Mouse (Mus musculus) T-helper 1 cell (primary cell): ENCODE data around the gene Qtrt1.

Experiments used
- in situ Hi-C: fragments of 300-600 bp; cut with MboI, MseI; formaldehyde crosslinking; loops from one replicate; pipeline ENCODE4 v1.15.1; 2025; ENCODE audit warnings: high pct_unique_total_duplicates

The Qtrt1 gene

DNA sequence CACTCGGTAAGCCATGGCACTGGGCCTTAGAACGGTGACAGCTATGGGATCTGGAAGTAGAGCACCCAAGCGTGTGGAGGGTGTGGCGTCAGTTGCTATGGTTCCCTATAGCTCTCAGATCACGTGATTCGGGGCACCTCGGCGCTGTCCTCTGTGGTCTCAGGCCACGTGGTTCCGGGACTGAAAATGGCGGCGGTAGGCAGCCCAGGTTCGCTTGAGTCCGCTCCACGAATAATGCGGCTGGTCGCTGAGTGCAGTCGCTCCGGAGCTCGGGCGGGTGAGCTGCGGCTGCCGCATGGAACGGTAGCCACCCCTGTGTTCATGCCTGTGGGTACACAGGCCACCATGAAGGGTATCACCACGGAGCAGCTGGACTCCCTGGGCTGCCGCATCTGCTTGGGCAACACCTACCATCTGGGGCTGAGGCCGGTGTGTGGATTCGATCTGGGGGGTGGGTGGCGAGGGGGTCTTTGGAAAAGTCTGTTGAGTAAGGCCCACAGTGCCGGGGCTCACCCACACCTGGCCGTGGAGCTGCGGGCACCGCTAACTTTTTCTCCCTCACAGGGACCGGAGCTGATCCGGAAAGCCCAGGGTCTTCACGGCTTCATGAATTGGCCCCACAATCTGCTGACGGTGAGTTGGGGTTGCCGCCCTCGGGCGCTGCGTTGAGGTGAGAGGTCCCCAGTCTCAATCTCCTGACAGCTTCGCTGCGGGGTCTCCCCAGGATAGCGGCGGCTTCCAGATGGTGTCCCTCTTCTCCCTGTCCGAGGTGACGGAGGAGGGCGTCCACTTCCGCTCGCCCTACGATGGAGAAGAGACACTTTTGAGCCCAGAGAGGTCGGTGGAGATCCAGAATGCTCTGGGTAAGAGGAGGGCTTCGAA, at the start of gene Qtrt1:
TSS of gene Qtrt1 (plus strand) at position 169 of the 882 bp plus-strand sequence.
- in situ Hi-C loops = no loop called here

DNA sequence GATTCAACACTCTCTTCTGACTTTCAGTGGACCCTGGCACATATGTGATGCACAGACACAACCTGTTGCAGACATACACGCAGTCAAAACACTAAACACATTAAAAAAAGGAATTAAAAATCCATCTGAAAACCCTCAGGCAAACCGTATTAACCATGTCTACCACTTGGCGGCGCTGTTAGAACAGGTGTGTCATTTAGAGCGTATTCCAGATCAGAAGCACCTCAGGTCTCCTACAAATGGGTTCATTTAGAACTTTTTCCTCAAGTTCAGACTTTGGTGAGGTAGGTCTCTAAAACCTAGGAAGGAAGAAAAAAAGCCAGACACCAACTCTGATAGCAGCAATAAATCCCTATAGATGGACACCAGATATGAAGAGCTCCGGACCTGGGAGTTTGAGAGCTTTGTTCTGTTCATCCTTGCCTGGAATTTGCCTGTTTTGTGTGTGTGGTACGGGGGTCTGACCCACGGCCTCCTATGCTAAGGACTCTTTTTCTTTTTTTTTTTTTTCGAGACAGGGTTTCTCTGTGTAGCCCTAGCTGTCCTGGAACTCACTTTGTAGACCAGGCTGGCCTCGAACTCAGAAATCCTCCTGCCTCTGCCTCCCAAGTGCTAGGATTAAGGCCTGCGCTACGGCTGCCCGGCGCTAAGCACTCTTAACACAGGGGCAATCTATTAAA, 45.0 kb upstream of the Qtrt1 start:
- in situ Hi-C loops = loop anchor here (5.0 kb wide), 1 partner anchor 61 kb away; no protein-coding TSS in a partner anchor

DNA sequence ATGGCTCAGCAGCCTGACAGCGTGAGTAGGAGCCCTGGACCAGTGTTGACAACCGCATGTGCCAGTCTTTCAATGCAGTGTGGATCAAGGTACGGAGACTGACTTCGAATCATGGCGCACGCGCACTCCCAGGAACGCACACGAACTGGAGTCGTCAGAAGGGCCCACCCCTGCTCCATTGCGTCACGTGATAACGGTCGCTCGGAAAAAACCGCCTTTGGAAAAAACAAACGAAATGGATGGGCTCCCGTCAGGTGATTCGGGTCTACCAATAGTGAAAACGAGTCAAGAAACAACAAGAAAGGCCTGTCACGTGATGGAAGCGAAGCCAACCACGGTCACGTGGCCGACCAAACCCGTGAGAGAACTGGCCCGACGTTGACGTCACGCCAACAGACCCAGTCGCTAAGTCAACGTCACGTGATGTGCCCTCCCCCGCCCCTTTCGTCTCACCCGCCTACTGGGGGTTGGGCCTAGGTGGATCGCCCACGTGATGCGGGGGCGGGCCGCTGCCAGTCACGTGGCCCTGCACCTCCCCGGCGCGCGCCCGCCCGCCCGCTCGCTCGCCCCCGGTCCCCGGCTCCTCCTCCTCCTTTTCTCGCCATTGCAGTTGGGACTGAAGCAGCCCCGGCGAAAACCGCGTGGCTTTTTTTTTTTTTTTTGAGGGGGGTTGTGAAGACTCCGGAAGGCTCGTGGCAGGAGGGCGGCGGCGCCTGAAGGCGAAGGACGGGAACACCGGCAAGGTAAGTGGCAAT, 44.1 kb upstream of the Qtrt1 start, which contains the start of gene Ilf3:
TSS of gene Ilf3 (plus strand) at position 515 of the 755 bp plus-strand sequence.
- in situ Hi-C loops = loop anchor here (5.0 kb wide), 1 partner anchor 60 kb away; no protein-coding TSS in a partner anchor

DNA sequence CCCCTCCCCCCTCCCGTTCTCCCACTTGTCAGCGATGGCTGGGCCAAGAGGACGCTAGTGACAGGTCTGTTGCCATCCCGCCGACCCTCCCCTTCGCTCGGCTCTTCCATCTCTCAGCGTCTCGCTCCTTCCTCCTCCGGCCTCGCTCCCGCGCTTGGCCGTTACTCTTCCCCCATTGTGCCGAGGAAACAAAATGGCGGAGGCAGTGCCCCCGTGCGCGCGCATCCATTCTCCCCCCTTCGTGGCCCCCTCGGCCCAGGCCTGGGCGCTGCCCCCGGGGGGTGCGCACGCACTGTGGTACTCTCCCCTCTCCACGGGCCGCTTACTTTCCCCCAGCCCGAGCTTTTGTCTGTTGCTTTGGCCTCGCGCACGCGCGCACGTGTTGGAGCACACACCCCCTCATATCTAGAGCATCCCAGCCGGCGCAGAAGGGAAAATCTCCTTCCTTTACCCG, 43.5 kb upstream of the Qtrt1 start:
- in situ Hi-C loops = loop anchor here (5.0 kb wide), 1 partner anchor 59 kb away; no protein-coding TSS in a partner anchor

DNA sequence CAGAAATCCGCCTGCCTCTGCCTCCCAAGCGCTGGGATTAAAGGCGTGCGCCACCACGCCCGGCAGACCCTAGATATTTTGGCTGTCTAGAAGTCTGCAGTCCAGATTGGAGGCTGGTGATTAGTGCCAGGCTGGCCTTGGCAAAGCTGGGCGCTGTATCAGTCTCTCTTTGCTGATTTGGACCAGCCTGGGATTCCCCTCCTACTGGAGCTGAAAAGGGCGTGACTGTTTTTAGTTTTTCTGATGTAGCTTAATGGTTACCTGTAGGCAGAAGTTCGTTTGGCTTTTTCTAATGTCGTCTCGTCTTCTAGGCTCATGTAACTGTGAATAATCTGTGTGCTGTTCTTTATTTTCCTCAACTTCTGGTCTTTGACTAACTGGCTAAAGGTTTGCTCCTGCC, 42.6 kb upstream of the Qtrt1 start:
- in situ Hi-C loops = loop anchor here (5.0 kb wide), 1 partner anchor 58 kb away; no protein-coding TSS in a partner anchor

DNA sequence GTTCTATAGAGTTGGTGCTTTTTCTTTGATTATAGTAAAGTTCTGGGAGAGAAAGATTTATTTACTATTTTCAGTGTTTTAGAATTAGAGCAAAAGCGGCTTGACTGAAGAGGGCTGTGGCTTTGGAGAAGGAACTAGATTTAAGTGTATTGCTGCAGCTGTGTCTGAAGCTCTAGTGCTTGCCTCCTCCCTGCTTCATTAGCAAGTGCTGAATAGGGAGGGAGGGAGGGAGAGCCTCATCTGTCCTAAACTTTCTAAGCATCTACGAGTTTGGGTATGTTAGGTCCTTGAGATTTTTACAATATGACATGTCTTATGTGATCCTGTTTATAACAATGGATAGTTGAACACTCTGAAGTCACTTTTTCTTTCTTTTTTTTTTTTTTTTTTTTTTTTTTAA, 40.8 kb upstream of the Qtrt1 start:
- in situ Hi-C loops = loop anchor here (5.0 kb wide), 1 partner anchor 36 kb away; no protein-coding TSS in a partner anchor

DNA sequence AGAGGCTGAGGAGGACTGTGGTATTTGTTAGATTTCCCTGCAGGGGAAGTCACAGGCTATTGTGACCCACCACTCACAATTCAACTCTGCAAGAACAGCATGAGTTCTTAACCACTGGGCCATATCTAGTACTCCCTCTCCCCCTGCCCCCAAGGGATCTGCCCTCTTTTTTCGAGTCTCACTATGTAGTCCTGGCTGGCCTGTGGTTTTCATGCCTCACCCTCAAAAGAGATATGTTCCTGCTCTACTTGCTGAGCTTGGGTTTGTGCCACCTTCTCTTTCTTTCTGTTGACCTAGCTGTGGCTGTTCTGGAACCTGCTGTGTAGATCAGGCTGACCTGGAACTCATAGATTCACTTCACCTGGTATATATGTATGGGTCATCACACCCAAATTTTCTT, 39.1 kb upstream of the Qtrt1 start:
- in situ Hi-C loops = loop anchor here (5.0 kb wide), 1 partner anchor 35 kb away; no protein-coding TSS in a partner anchor

DNA sequence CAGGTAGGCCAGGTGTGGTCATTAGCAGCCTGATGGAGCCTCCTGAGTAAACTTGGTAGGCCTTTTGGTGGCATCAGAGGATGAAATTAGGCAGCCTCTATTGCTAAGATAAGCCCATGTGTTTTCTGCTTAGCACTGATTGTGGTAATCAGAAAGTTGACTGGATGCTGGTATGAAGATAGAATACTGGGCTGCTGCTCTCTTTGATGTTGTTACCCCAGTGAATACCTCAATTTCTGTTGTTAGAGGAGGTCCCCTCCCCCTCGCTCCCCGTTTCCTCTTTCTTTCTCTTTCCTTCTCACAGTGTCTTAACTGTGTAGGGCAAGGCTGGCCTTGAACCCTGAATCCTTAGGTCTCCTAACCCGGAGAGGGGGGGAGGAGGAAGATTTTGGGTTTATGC, 32.4 kb upstream of the Qtrt1 start:
- in situ Hi-C loops = no loop called here

DNA sequence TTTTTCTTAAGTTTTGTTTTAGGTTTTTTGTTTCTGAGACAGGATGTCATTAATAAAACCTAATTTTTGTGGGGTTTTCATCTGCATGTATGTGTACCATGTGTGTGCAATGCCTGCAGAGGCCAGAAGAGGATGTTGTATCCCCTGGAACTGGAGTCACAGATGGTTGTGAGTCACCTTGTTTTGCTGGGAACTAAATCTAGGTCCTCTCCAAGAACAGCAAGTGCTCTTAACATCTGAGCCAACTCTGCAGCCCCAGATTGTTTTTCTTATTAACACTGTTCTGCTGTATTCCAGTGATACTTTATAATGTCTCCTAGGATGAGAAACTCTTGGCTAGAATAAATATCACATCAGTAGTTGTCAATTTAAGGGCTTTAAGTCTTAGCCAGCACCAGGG, 30.8 kb upstream of the Qtrt1 start:
- in situ Hi-C loops = no loop called here

DNA sequence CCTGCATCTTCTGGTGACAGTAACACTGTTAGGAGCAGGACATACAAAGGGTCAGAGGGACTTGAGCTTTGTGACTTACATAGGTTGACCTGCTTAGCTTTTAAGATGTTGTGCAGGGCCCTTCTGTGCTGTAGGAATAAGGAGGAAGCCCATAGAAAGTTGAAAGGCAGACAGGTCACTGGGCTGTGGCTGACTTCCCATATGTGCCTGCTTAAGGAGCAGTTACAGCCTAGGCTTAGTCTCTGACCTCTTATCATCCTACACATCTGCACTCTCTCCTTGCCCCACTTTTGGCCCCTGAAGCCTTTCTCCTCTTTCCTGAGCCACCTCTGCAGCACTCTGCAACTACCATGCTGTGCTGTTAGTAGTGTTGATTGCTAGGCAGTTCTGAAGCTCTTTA, 27.7 kb upstream of the Qtrt1 start:
- in situ Hi-C loops = no loop called here

DNA sequence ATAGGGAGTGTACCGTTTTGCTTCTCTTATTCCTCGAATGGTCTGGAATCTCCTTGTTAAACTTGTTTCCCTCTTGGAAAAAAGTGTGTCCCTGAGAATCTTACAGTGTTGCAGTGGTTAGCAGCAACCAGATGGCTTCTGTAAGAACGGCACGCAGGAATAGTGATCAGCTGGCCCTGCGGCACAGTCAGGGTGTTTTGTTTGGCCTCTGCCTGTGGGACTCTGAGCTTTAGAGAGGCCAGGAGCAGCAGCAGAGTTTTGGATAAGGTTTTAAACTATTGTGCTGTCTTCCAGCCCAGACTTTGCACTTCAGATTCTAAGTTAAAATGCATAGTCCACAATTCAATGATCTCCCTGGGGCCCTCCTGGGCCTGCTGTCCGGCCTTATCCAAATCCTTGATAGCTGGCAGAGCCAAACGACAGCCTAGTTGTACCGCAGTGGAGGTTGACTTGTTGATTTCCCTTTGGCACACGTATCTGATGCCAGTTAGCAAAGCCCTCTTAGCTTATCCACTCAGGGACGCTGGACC, 18.9 kb upstream of the Qtrt1 start:
- in situ Hi-C loops = no loop called here

DNA sequence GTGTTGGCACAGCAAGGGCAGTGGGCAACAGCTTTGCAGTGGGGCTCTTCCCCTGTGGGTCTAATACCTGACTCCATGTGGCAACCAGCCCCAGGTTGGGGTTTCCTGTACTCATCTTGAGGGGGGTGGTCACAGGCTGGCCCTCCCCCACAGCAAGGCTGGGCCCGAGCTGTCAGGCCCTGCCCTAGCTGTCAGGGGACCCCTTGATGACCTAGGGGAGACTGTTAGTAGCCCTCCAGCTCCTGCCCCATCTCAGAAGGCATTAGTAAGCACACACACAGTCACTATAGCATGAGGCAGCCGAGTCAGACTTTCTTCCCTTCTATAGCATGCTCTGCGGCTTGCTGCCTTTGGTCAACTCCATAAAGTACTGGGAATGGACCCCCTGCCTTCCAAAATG, 15.9 kb upstream of the Qtrt1 start:
- in situ Hi-C loops = no loop called here

DNA sequence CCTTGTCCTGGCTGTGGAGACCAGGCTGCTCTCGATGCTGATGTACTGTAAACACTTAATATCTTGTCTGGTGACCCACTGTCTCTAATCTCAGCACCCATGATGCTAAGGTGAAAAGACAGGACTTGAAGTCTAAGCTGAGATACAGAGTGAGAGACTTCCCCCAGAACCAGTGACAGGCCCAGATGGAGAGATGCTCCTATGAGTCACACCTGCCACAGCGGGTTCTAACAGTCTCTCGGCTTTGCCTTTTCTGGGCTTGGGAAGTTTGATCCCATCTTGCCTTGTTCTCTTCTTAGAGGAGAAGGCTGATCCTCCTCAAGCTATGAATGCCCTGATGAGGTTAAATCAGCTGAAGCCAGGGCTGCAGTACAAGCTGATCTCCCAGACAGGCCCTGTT, 14.5 kb upstream of the Qtrt1 start:
- in situ Hi-C loops = no loop called here

DNA sequence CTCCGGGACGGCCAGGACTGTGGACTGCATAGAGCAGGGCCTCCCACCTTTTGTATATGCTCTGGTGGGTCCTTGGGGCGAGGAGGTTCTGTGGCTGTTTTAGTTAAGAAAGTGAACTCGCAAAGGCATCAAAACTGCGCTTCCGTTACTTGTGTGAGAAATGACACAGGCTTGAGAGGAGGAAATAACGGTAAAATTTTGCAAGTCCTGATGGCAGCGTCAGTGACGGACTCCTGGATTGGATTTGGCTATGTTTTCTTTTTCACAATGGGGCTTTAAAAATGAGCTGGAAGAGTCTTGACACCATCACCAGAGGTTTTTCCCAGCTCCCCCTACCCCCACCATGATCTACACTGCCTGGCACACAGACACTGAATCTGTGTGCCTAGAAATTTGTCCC, 10.6 kb upstream of the Qtrt1 start:
- in situ Hi-C loops = no loop called here

DNA sequence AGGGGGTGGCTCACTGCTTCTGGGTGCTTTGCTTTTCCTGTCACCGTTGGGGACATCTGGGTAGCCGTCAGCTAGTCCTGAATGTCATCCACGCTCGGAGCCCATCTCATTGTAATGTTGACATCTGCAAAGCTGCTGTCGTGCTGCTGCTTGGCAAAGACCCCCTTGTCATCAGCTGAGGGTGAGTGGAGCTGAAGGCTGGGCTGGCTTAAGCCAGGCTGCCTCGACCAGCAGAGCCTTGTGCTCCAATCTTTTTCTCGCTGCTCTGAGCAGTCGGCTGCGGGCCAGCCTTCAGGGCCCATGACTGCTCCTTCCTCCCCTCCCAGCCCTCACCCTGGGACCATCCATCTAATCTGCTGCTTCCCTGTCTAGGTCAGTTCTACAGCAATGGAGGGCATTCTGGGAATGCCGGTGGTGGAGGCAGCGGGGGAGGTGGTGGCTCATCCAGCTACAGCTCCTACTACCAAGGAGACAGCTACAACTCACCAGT, 8.8 kb upstream of the Qtrt1 start:
- in situ Hi-C loops = no loop called here

DNA sequence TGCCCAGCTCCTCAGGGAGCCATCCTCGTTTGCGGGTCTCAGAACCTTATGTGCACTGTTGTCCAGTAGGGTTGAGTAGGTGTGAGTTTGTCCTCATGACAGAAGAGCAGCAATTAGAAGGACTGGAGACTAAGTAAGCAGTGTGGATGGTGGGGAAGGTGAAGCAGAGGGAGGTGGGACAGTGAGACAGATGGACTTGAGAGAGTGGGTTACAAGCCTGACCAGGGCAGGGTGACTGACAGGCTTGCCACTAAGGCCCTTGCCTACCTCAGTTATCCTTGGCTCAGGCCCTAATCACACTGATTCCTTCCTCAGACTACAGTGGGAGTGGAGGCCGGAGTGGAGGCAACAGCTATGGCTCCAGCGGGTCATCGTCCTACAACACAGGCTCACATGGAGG, 7.9 kb upstream of the Qtrt1 start:
- in situ Hi-C loops = no loop called here

DNA sequence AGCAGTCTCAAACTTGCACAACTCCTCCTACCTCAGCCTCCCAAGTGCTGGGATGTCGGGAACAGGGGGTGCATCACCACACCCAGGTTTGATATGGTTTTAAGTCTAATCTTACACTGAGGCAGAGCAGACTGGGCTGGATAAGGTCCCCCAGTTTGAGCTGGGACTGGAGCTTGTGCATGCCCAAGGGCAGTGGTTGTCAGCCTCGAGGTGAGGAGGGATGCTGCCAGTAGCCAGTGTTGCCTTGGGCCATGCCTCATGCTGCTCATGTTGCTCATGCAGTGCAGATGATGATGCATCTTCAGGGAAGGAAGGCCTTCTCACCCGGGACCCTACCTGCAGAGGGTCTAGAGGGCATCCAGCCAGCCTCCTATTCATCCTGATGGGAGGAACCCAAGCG, 6.1 kb upstream of the Qtrt1 start:
- in situ Hi-C loops = loop anchor here (5.0 kb wide), 1 partner anchor 33 kb away; no protein-coding TSS in a partner anchor

DNA sequence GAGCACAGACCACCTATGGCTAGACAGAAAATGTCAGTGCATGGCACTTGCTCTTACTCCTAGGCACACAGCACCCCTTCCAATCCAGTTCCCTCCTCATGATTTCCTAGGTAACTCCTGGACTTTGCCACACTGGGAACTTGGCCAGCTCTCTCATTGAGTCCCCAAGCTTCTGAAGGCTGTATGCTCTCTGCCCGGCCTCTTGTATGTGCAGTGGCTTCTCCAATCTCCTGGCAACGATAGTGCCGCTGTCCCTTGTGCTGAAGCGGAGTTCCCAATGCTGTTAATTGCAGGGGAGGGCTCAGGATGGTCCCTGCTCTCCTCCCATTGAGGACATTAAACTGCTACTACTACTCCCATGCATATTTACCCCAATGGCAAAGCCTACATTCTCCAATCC, 3.7 kb upstream of the Qtrt1 start:
- in situ Hi-C loops = loop anchor here (5.0 kb wide), 1 partner anchor 36 kb away; no protein-coding TSS in a partner anchor

DNA sequence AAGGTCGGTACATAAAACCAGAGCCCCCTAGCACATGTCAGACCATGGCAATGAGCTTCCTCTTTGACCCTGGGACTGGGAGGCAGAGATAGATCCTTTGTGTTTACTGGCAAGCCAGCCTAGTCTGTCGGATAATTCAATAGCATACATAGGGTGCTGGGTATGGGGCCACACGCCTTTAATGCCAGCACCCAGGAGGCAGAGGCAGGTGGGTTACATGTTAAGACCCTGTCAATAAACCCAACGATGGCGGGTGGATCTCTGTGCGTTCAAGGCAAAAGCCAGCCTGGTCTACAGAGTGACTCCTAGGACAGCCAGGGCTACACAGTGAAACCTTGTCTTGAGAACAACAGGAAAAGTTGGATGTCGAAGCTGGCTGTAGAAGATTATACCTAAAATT, 3.0 kb upstream of the Qtrt1 start:
- in situ Hi-C loops = loop anchor here (5.0 kb wide), 1 partner anchor 36 kb away; no protein-coding TSS in a partner anchor

DNA sequence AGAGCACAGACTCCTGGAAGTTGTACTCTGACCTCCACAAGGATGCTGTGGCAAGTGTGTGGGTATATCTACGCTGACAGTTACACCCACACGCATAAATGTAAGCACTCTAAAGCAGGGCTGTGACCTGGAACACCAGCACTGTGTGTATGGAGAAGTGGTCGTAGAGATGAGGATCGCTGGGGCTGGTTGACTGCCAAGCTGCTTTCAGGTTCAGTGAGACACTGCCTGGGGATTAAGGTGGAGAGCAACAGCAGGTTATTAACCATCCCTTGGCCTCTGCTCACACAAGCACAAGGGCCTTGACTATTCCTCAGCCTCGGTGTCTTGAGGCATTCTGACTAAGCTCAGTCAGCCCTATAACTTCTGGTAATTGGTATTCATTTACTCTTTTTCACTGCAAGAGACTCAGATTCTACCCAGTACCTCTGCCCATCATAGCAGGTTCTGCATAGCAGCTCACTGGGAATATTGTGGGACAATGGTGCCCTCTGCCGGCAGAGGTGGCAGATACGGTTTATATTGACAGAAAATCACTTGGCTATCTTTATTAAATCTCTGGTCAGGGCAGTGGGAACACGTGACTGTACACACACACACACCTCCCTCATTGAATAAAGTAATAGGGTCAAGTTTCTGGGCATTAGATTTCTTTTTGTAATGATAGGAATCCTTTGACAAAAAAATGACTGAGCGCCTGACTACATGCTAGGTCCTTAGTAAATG, 1.9 kb upstream of the Qtrt1 start:
- in situ Hi-C loops = loop anchor here (5.0 kb wide), 1 partner anchor 37 kb away; no protein-coding TSS in a partner anchor
